Mouse (Mus musculus) embryonic fibroblast, embryonic 13.5 days (primary cell): Measurements from ENCODE around the gene Alg14. TPM values are rescaled to one million over a fixed set of nuclear protein-coding genes. Genes with fewer than 3 reads are reported as not detected.

ENCODE experiments used
- H3K27ac ChIP-seq: 2 replicates; pipeline ENCODE4 v1.5.1; 2012; ENCODE audit warnings: low read length, control low read depth, inconsistent platforms; ENCODE audit not compliant: insufficient read depth
- H3K4me1 ChIP-seq: 2 replicates; pipeline ENCODE4 v1.6.1; 2011; ENCODE audit warnings: low read length; ENCODE audit not compliant: control insufficient read depth, insufficient read depth
- H3K4me3 ChIP-seq: 2 replicates; pipeline ENCODE4 v1.5.1; 2011; ENCODE audit warnings: mild to moderate bottlenecking, control low read depth, low read length; ENCODE audit not compliant: insufficient read depth
- CTCF ChIP-seq: IDR thresholded peaks from 2 replicates; pipeline ENCODE4 v1.5.1; 2011; ENCODE audit warnings: mild to moderate bottlenecking, control low read depth, low read length, moderate library complexity, borderline replicate concordance; ENCODE audit not compliant: insufficient read depth
- POLR2A ChIP-seq: IDR thresholded peaks from 2 replicates; pipeline ENCODE4 v1.6.1; 2011; ENCODE audit warnings: low read depth, mild to moderate bottlenecking, control low read depth, low read length, moderate library complexity
- polyA plus RNA-seq: library from polyadenylated mRNA; stranded (reverse); fragments of >200 nt; gene quantifications from 2 replicates; pipeline ENCODE4 v1.2.4, GENCODE M21; 2011; ENCODE audit warnings: low read depth; ENCODE audit not compliant: missing spikeins, insufficient read length

The Alg14 gene
- 34.8 and 49.0 TPM in 2 replicates for polyA plus RNA-seq

- Histone ChIP-seq H3K4me3 (peak within 1 kb of the TSS; percentile 67), H3K4me1 (peaks cover 7% of the 10 kb centered on the region; the same call in 1 of the 2 replicates), H3K27ac (peak within 1 kb of the TSS; percentile 90)
- TF ChIP-seq POLR2A, result peak; percentile 91
- TF ChIP-seq CTCF, result no peak
Measured at GRCm38 (mm10) chr3:121291560-121292258, at the start of gene Alg14. TSS of gene Alg14 (plus strand) at chr3:121291773.

- Histone ChIP-seq H3K4me1 (no peaks in the 10 kb centered on the region), H3K27ac (no peak overlapping the region), H3K4me3 (no peak overlapping the region)
- TF ChIP-seq CTCF, result no peak
Measured at GRCm38 (mm10) chr3:121242111-121242936, 49.2 kb upstream of the Alg14 start.

- Histone ChIP-seq H3K4me3 (no peak overlapping the region), H3K4me1 (no peaks in the 10 kb centered on the region), H3K27ac (no peak overlapping the region)
- no peak for TF ChIP-seq POLR2A
- TF ChIP-seq CTCF, result no peak
Measured at GRCm38 (mm10) chr3:121242941-121243340, 48.6 kb upstream of the Alg14 start.

- H3K27ac ChIP-seq, result no peak overlapping the region
- H3K4me1 ChIP-seq, result no peaks in the 10 kb centered on the region
- no peak for TF ChIP-seq CTCF
- TF ChIP-seq POLR2A, result no peak
- H3K4me3 ChIP-seq, result no peak overlapping the region
Measured at GRCm38 (mm10) chr3:121250048-121250447, 41.5 kb upstream of the Alg14 start.

- Histone ChIP-seq H3K27ac (no peak overlapping the region), H3K4me3 (no peak overlapping the region), H3K4me1 (no peaks in the 10 kb centered on the region)
- TF ChIP-seq CTCF, result no peak
- no peak for TF ChIP-seq POLR2A
Measured at GRCm38 (mm10) chr3:121250576-121251433, 40.8 kb upstream of the Alg14 start.

- no peak for TF ChIP-seq CTCF
- no peak for TF ChIP-seq POLR2A
- H3K4me3 ChIP-seq, result no peak overlapping the region
- no peak overlapping the region for H3K27ac ChIP-seq
- no peaks in the 10 kb centered on the region for H3K4me1 ChIP-seq
Measured at GRCm38 (mm10) chr3:121255501-121255900, 36.1 kb upstream of the Alg14 start.

- H3K4me3 ChIP-seq, result no peak overlapping the region
- no peak overlapping the region for H3K27ac ChIP-seq
- no peaks in the 10 kb centered on the region for H3K4me1 ChIP-seq
- no peak for TF ChIP-seq CTCF
Measured at GRCm38 (mm10) chr3:121256131-121256530, 35.4 kb upstream of the Alg14 start.

- no peak for TF ChIP-seq POLR2A
- no peak for TF ChIP-seq CTCF
- no peak overlapping the region for H3K4me3 ChIP-seq
- H3K27ac ChIP-seq, result no peak overlapping the region
- H3K4me1 ChIP-seq, result no peaks in the 10 kb centered on the region
Measured at GRCm38 (mm10) chr3:121257418-121257817, 34.2 kb upstream of the Alg14 start.
